Mouse (Mus musculus): ENCODE measurements around the gene Slc6a13.

- TF ChIP-seq CTCF (IDR thresholded peaks at IDR 0.05; ENCODE audit: low read depth) (no peak), EP300 (IDR thresholded peaks at IDR 0.05; ENCODE audit: low read depth) (no peak)
Observed at GRCm38 (mm10) chr6:121343771-121344123, 43.7 kb downstream of the Slc6a13 start.

Data from heart, postnatal 0 days (tissue).